Mouse (Mus musculus) liver, adult 2 months (tissue): ENCODE data around the gene 1110008P14Rik. TPM values are rescaled to one million over a fixed set of nuclear protein-coding genes. Genes with fewer than 3 reads are reported as not detected.

Source experiments
- DNase-seq: peaks from one replicate; pipeline ENCODE4 v3.0.0-alpha.2; 2011; ENCODE audit warnings: low read depth, low spot score; ENCODE audit errors: extremely low read depth
- H3K27ac ChIP-seq: fragments of 200-500 bp; replicated peaks from 2 replicates; pipeline ENCODE4 v1.5.1; 2012; ENCODE audit warnings: low read depth, mild to moderate bottlenecking, control low read depth, inconsistent platforms, low read length; ENCODE audit not compliant: insufficient read depth
- H3K27me3 ChIP-seq: fragments of 200-500 bp; 2 replicates; pipeline ENCODE4 v1.6.1; 2012; ENCODE audit warnings: mild to moderate bottlenecking, moderate library complexity, low read length, inconsistent platforms; ENCODE audit not compliant: control insufficient read depth, insufficient read depth
- H3K36me3 ChIP-seq: fragments of 200-500 bp; 2 replicates; pipeline ENCODE4 v1.6.1; 2012; ENCODE audit warnings: low read length, inconsistent platforms; ENCODE audit not compliant: control insufficient read depth, insufficient read depth
- H3K4me1 ChIP-seq: fragments of 200-500 bp; 2 replicates; pipeline ENCODE4 v1.6.1; 2011; ENCODE audit warnings: low read length; ENCODE audit not compliant: control insufficient read depth, insufficient read depth
- H3K4me3 ChIP-seq: fragments of 200-500 bp; 2 replicates; pipeline ENCODE4 v1.5.1; 2011; ENCODE audit warnings: low read depth, mild to moderate bottlenecking, control low read depth, low read length, moderate library complexity; ENCODE audit not compliant: insufficient read depth
- H3K79me2 ChIP-seq: fragments of 200-500 bp; 2 replicates; pipeline ENCODE4 v1.6.1; 2012; ENCODE audit warnings: inconsistent platforms, mild to moderate bottlenecking, low read length, moderate library complexity; ENCODE audit not compliant: control insufficient read depth, insufficient read depth
- H3K9ac ChIP-seq: fragments of 200-500 bp; 2 replicates; pipeline ENCODE4 v1.6.1; 2012; ENCODE audit warnings: low read depth, mild to moderate bottlenecking, control low read depth, inconsistent platforms, low read length
- CTCF ChIP-seq: fragments of 200-500 bp; IDR thresholded peaks from 2 replicates; pipeline ENCODE4 v1.5.1; 2011; ENCODE audit warnings: low read depth, low read length, control low read depth
- POLR2A ChIP-seq: fragments of 200-500 bp; IDR thresholded peaks from 2 replicates; pipeline ENCODE4 v1.6.1; 2011; ENCODE audit warnings: low read length, control low read depth; ENCODE audit not compliant: insufficient read depth; ENCODE audit errors: extremely low read depth
- WGBS: fragments of 180-500 bp; shearing (Covaris S2); methylation state at CpG from one replicate; pipeline ENCODE4 v1.1.7; 2018; 5-methylcytosine and 5-hydroxymethylcytosine counted together
- polyA plus RNA-seq: library from polyadenylated mRNA; depleted of rRNA; stranded (reverse); fragments of >200 nt; gene quantifications from 2 replicates; pipeline ENCODE4 v1.2.3, GENCODE M21; 2012; rRNA removed
- total RNA-seq: library from RNA; depleted of rRNA; stranded (reverse); fragments of >200 nt; gene quantifications from 2 replicates; pipeline ENCODE4 v1.2.3, GENCODE M21; 2014; rRNA removed

Gene 1110008P14Rik
- total and polyA plus RNA-seq, 2 experiments: 32.5 to 103 TPM

GRCm38 (mm10) chr2:32335888-32336287, 45.9 kb downstream of the 1110008P14Rik start:
- H3K27ac ChIP-seq: no peak overlapping the region
- H3K79me2 ChIP-seq: no peaks in the 10 kb centered on the region
- no peak for DNase-seq
- no peak overlapping the region for H3K4me3 ChIP-seq
- no peaks in the 10 kb centered on the region for H3K27me3 ChIP-seq
- no peak overlapping the region for H3K9ac ChIP-seq
- H3K4me1 ChIP-seq: no peaks in the 10 kb centered on the region
- no peaks in the 10 kb centered on the region for H3K36me3 ChIP-seq
- TF ChIP-seq CTCF (no peak), POLR2A (no peak)
- 65% methylated on average over 15 of the region's 15 CpGs for WGBS

GRCm38 (mm10) chr2:32332159-32332558, 49.6 kb downstream of the 1110008P14Rik start:
- no peaks in the 10 kb centered on the region for H3K27me3 ChIP-seq

GRCm38 (mm10) chr2:32329531-32329930, 52.2 kb downstream of the 1110008P14Rik start:
- Histone ChIP-seq H3K27ac (no peak overlapping the region), H3K36me3 (no peaks in the 10 kb centered on the region), H3K4me3 (no peak overlapping the region), H3K9ac (no peak overlapping the region), H3K79me2 (no peaks in the 10 kb centered on the region), H3K27me3 (no peaks in the 10 kb centered on the region), H3K4me1 (no peaks in the 10 kb centered on the region)
- TF ChIP-seq CTCF (no peak), POLR2A (no peak)
- 85% methylated on average over 6 of the region's 6 CpGs for WGBS
- no peak for DNase-seq

More at GRCm38 (mm10) chr2:32332159-32332558, 49.6 kb downstream of the 1110008P14Rik start:
- no peak for DNase-seq
- H3K27ac ChIP-seq: no peak overlapping the region
- no peaks in the 10 kb centered on the region for H3K4me1 ChIP-seq
- H3K79me2 ChIP-seq: no peaks in the 10 kb centered on the region
- H3K4me3 ChIP-seq: no peak overlapping the region
- TF ChIP-seq POLR2A: no peak
- no peak for TF ChIP-seq CTCF
- WGBS: 85% methylated on average over 5 of the region's 5 CpGs
- no peak overlapping the region for H3K9ac ChIP-seq
- no peaks in the 10 kb centered on the region for H3K36me3 ChIP-seq

GRCm38 (mm10) chr2:32328911-32329460, 52.8 kb downstream of the 1110008P14Rik start:
- Histone ChIP-seq H3K9ac (no peak overlapping the region), H3K27ac (no peak overlapping the region), H3K36me3 (no peaks in the 10 kb centered on the region), H3K27me3 (no peaks in the 10 kb centered on the region), H3K79me2 (no peaks in the 10 kb centered on the region), H3K4me3 (no peak overlapping the region), H3K4me1 (no peaks in the 10 kb centered on the region)
- no peak for DNase-seq
- 71% methylated on average over 13 of the region's 13 CpGs for WGBS
- TF ChIP-seq CTCF (no peak), POLR2A (no peak)

- H3K9ac ChIP-seq: no peak overlapping the region
- TF ChIP-seq POLR2A (no peak), CTCF (no peak)
- DNase-seq: no peak
- H3K4me3 ChIP-seq: no peak overlapping the region
- H3K79me2 ChIP-seq: no peaks in the 10 kb centered on the region
- no peaks in the 10 kb centered on the region for H3K36me3 ChIP-seq
- 83% methylated on average over 4 of the region's 4 CpGs for WGBS
- H3K27ac ChIP-seq: no peak overlapping the region
- no peaks in the 10 kb centered on the region for H3K27me3 ChIP-seq
- H3K4me1 ChIP-seq: no peaks in the 10 kb centered on the region
Observed at GRCm38 (mm10) chr2:32327200-32327599, 54.5 kb downstream of the 1110008P14Rik start.

Other genes with a start within 250 kb of the 1110008P14Rik start
- 5.5 and 12.5 TPM in 2 replicates for gene Prrc2b, start 230.9 kb downstream of the 1110008P14Rik start, total RNA-seq
- gene Prrc2b, start 230.9 kb downstream of the 1110008P14Rik start, polyA plus RNA-seq: 12.1 and 14.7 TPM in 2 replicates
- 10.9 and 11.9 TPM in 2 replicates for gene Pomt1, start 145.3 kb downstream of the 1110008P14Rik start, total RNA-seq
- 19.5 and 21.5 TPM in 2 replicates for gene Pomt1, start 145.3 kb downstream of the 1110008P14Rik start, polyA plus RNA-seq
- 27.5 and 36.7 TPM in 2 replicates for gene Uck1, start 121.8 kb downstream of the 1110008P14Rik start, total RNA-seq
- 66.1 and 96.7 TPM in 2 replicates for gene Uck1, start 121.8 kb downstream of the 1110008P14Rik start, polyA plus RNA-seq
- gene Golga2, start 94.6 kb downstream of the 1110008P14Rik start, total RNA-seq: 16.0 and 17.1 TPM in 2 replicates
- gene Golga2, start 94.6 kb downstream of the 1110008P14Rik start, polyA plus RNA-seq: 13.4 and 17.0 TPM in 2 replicates
- gene Swi5, start 93.9 kb downstream of the 1110008P14Rik start, total RNA-seq: 313 and 384 TPM in 2 replicates
- gene Swi5, start 93.9 kb downstream of the 1110008P14Rik start, polyA plus RNA-seq: 171 and 203 TPM in 2 replicates
- 9.5 and 10.0 TPM in 2 replicates for gene Ciz1, start 29.6 kb downstream of the 1110008P14Rik start, total RNA-seq
- gene Ciz1, start 29.6 kb downstream of the 1110008P14Rik start, polyA plus RNA-seq: 47.1 and 71.7 TPM in 2 replicates
- gene Dnm1, start 28.6 kb downstream of the 1110008P14Rik start, total RNA-seq: 0.09 and 0.40 TPM in 2 replicates
- 0.60 and 0.90 TPM in 2 replicates for gene Dnm1, start 28.6 kb downstream of the 1110008P14Rik start, polyA plus RNA-seq
- 2.1 and 10.0 TPM in 2 replicates for gene Lcn2, start 6.3 kb upstream of the 1110008P14Rik start, total RNA-seq
- 29.3 and 45.5 TPM in 2 replicates for gene Lcn2, start 6.3 kb upstream of the 1110008P14Rik start, polyA plus RNA-seq
- gene Ptges2, start 14.0 kb upstream of the 1110008P14Rik start, total RNA-seq: 22.6 and 30.7 TPM in 2 replicates
- gene Ptges2, start 14.0 kb upstream of the 1110008P14Rik start, polyA plus RNA-seq: 24.4 and 25.5 TPM in 2 replicates
- 0.67 and 0.83 TPM in 2 replicates for gene Naif1, start 68.5 kb upstream of the 1110008P14Rik start, total RNA-seq
- 2.9 and 3.0 TPM in 2 replicates for gene Naif1, start 68.5 kb upstream of the 1110008P14Rik start, polyA plus RNA-seq
- 40.0 and 41.9 TPM in 2 replicates for gene Slc25a25, start 69.5 kb upstream of the 1110008P14Rik start, total RNA-seq
- gene Slc25a25, start 69.5 kb upstream of the 1110008P14Rik start, polyA plus RNA-seq: 57.9 and 124 TPM in 2 replicates
- gene Fam102a, start 153.4 kb upstream of the 1110008P14Rik start, total RNA-seq: 7.0 and 7.2 TPM in 2 replicates
- gene Fam102a, start 153.4 kb upstream of the 1110008P14Rik start, polyA plus RNA-seq: 10.5 and 11.0 TPM in 2 replicates
- gene Dpm2, start 188.9 kb upstream of the 1110008P14Rik start, total RNA-seq: 6.5 and 8.4 TPM in 2 replicates
- 73.7 and 104 TPM in 2 replicates for gene Dpm2, start 188.9 kb upstream of the 1110008P14Rik start, polyA plus RNA-seq
- not detected in 2 replicates for gene Pip5kl1, start 192.9 kb upstream of the 1110008P14Rik start, total RNA-seq
- gene Pip5kl1, start 192.9 kb upstream of the 1110008P14Rik start, polyA plus RNA-seq: not detected in 2 replicates
- gene 9430097D07Rik, start 193.7 kb upstream of the 1110008P14Rik start, total RNA-seq: not detected in 2 replicates
- gene 9430097D07Rik, start 193.7 kb upstream of the 1110008P14Rik start, polyA plus RNA-seq: not detected in 2 replicates
- gene St6galnac4, start 205.2 kb upstream of the 1110008P14Rik start, total RNA-seq: 0.74 and 1.2 TPM in 2 replicates
- 2.2 and 2.5 TPM in 2 replicates for gene St6galnac4, start 205.2 kb upstream of the 1110008P14Rik start, polyA plus RNA-seq
- 38.0 and 45.6 TPM in 2 replicates for gene St6galnac6, start 217.8 kb upstream of the 1110008P14Rik start, total RNA-seq
- gene St6galnac6, start 217.8 kb upstream of the 1110008P14Rik start, polyA plus RNA-seq: 90.0 and 134 TPM in 2 replicates
- 0.47 and 1.4 TPM in 2 replicates for gene Ak1, start 239.8 kb upstream of the 1110008P14Rik start, total RNA-seq
- 0.26 and 0.34 TPM in 2 replicates for gene Ak1, start 239.8 kb upstream of the 1110008P14Rik start, polyA plus RNA-seq